Mouse (Mus musculus) heart, embryonic 16.5 days (tissue): Measurements from ENCODE around the gene Snrnp35. TPM values are rescaled to one million over a fixed set of nuclear protein-coding genes. Genes with fewer than 3 reads are reported as not detected.
"Not testable (repeated sequence)": the region's sequence is repeated elsewhere in the genome, so short reads cannot be mapped to it uniquely, and the experiment has no call there.

ENCODE experiments used
- ATAC-seq: fragments of 200-750 bp; cut with Nextera tagmentation; replicated peaks from 2 replicates; pipeline ENCODE4 v1.8.0; 2017; ENCODE audit warnings: moderate number of reproducible peaks; ENCODE audit not compliant: insufficient read depth, low FRiP score; ENCODE audit errors: extremely low read depth
- H3K27ac ChIP-seq: fragments of 300-500 bp; sonication (generic); 2 replicates; pipeline ENCODE4 v1.5.1; 2014; ENCODE audit warnings: mild to moderate bottlenecking, low read length, control low read depth, moderate library complexity
- H3K27me3 ChIP-seq: fragments of 300-500 bp; sonication (generic); 2 replicates; pipeline ENCODE4 v1.6.1; 2014; ENCODE audit warnings: low read length, mixed read lengths; ENCODE audit not compliant: control insufficient read depth, insufficient read depth
- H3K36me3 ChIP-seq: fragments of 300-500 bp; sonication (generic); 2 replicates; pipeline ENCODE4 v1.6.1; 2014; ENCODE audit not compliant: control insufficient read depth, insufficient read depth
- H3K4me1 ChIP-seq: fragments of 300-500 bp; sonication (generic); 2 replicates; pipeline ENCODE4 v1.6.1; 2014; ENCODE audit warnings: low read length, mixed read lengths; ENCODE audit not compliant: control insufficient read depth, insufficient read depth
- H3K4me2 ChIP-seq: fragments of 300-500 bp; sonication (generic); 2 replicates; pipeline ENCODE4 v1.6.1; 2014; ENCODE audit warnings: low read depth, mild to moderate bottlenecking, control low read depth, low read length
- H3K4me3 ChIP-seq: fragments of 300-500 bp; sonication (generic); 2 replicates; pipeline ENCODE4 v1.5.1; 2014; ENCODE audit warnings: mild to moderate bottlenecking, control low read depth, low read length
- H3K9ac ChIP-seq: fragments of 300-500 bp; sonication (generic); 2 replicates; pipeline ENCODE4 v1.6.1; 2014; ENCODE audit warnings: low read length, control low read depth
- H3K9me3 ChIP-seq: fragments of 300-500 bp; sonication (generic); replicated peaks from 2 replicates; pipeline ENCODE4 v1.6.1; 2016; ENCODE audit warnings: low read length; ENCODE audit not compliant: control insufficient read depth
- WGBS: fragments of 180-500 bp; shearing (Covaris S2); extraction: QIAGEN DNeasy Blood & Tissue Kit; methylation state at CpG from one replicate; pipeline ENCODE4 v1.1.7; 2014; 5-methylcytosine and 5-hydroxymethylcytosine counted together
- polyA plus RNA-seq: library from polyadenylated mRNA; unstranded; fragments of >200 nt; fragmentation: Nextera tagmentation; extraction: Ambion mirVana; gene quantifications from 2 replicates; pipeline ENCODE4 v1.2.1, GENCODE M21; 2015

The Snrnp35 gene
- polyA plus RNA-seq, 1 experiment from 2014 or later: 24.1 TPM

DNA sequence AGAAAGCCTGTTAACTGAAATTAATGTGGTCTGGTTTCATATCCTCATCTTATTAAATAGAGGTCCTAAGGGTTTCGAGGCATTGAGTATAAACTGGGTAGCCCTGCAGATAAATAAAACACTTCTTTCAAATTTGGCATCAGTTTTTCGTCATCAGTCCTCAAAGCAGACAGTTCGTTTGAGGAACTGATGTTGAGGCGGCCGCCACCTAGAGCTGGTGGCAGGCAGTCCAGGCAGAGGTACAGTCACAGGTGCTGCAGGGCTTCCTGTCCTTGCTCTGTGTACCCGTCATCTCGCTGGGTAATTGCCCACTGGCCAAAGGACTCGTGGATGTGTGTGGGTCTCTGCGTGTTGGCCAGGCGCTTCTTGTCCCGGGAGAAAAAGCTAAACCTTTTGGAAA is 10.5 kb downstream of the Snrnp35 start:
- WGBS: 88% methylated on average over 11 of the region's 11 CpGs
- no peak overlapping the region for H3K27ac ChIP-seq
- ATAC-seq: no peak
- H3K4me2 ChIP-seq: no peak overlapping the region
- no peak overlapping the region for H3K4me3 ChIP-seq
- H3K27me3 ChIP-seq: no peaks in the 10 kb centered on the region
- H3K9ac ChIP-seq: no peak overlapping the region
- peaks cover 7% of the 10 kb centered on the region for H3K4me1 ChIP-seq
- no peaks in the 10 kb centered on the region for H3K9me3 ChIP-seq
- H3K36me3 ChIP-seq: peaks cover 17% of the 10 kb centered on the region

DNA sequence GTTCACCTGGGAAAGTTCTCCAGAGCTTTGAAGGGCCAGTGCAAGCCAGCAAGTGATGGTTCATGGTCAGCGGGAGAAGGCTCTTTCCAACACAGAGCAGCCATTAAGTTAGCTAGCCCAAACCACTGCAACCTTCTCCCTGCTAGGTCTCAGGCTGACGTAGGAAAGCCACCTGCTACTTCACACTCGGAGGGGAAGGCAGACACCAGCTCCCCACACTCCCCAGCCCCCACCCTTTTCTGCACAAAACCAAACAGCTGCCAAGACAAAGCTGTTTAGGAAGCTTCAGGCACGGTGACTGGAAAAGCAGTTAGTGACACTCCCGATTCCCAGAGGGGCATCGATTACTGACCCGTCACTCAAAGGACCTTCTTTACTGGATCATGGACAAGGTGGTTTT is 12.6 kb downstream of the Snrnp35 start:
- Histone ChIP-seq H3K27me3 (no peaks in the 10 kb centered on the region), H3K4me2 (no peak overlapping the region), H3K4me1 (peaks cover 18% of the 10 kb centered on the region), H3K9me3 (no peaks in the 10 kb centered on the region), H3K27ac (no peak overlapping the region), H3K36me3 (peaks cover 20% of the 10 kb centered on the region), H3K4me3 (no peak overlapping the region), H3K9ac (no peak overlapping the region)
- ATAC-seq: no peak
- WGBS: 65% methylated on average over 7 of the region's 7 CpGs

DNA sequence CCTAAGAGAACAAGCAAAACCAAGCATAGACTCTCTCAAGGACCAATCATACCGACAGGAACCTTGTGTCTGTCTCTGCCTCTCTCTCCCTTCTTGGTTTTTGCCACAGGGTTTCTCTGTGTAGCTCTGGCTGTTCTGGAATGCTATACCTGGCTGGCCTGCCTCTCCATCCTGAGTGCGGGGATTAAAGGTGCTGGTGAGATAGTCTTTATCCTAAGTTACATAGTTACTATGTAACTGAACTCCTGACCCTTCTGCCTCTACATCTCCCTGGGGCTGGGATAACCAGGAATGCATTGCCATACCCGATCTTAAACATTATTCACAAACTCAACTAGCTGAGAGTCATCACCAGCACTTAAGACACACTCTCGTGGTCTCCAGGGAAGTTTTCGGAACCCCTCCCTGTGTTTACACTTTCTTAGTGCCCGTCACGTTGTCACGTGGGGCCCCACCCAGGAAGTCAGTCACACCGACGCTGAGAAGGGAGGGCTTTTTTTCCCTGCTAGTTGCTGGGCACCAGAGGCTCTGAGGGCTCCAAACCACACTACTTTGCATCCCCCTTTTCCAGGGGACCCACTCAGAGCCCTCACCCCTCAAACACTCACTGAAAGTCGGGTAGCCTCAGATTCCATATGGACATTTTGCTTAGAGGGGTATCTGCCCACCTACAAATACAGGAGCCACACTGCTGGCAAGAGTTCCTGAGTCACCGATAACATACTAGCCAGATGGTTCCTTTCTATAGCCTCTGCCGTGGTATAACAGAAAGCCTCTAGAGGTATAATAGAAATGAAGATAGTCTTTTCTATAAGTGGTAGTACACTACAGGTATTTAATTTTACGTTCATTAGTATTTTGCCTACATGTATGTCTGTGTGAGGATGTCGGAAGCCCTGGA is 13.9 kb downstream of the Snrnp35 start:
- no peaks in the 10 kb centered on the region for H3K27me3 ChIP-seq
- no peaks in the 10 kb centered on the region for H3K9me3 ChIP-seq
- peaks cover 18% of the 10 kb centered on the region for H3K4me1 ChIP-seq
- no peak for ATAC-seq
- peaks cover 21% of the 10 kb centered on the region for H3K36me3 ChIP-seq
- no peak overlapping the region for H3K4me2 ChIP-seq
- no peak overlapping the region for H3K9ac ChIP-seq
- WGBS: 66% methylated on average over 15 of the region's 15 CpGs
- no peak overlapping the region for H3K4me3 ChIP-seq
- H3K27ac ChIP-seq: no peak overlapping the region

DNA sequence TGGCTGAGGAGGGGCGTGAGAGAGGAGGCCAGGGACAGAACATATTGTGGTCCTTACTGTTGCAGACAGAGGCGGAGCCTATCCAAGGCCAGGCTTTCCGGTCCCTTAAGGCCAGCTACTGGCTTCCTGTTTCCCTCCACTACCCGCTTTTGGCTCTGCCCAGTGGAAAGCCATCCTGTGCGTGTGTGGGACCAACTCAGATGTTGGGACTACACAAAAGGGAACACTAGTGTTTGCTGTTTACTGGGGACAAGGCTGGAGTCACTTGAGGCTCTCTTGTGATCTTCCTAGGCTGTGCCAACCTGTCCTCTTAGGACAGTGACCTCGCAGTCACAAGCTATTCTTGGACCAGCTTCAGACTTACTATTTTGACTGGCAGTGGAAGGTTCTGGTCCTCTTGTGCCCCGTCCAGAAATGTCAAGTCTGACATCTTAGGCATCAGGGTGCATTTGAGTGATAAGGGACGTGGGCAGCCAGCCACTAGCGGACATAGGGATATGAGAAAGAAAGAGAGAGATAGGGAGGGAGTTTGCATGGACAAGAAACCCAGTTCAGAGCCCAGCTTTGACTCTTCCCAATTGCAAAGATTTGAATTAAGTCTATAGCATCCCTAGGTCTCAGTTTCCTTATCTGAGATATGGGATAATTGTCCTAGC is 15.4 kb downstream of the Snrnp35 start:
- peak overlapping the region; percentile 75 for H3K27ac ChIP-seq
- peaks cover 14% of the 10 kb centered on the region for H3K36me3 ChIP-seq
- no peaks in the 10 kb centered on the region for H3K9me3 ChIP-seq
- 28% methylated on average over 9 of the region's 9 CpGs for WGBS
- H3K27me3 ChIP-seq: no peaks in the 10 kb centered on the region
- no peak overlapping the region for H3K9ac ChIP-seq
- H3K4me3 ChIP-seq: no peak overlapping the region
- no peak overlapping the region for H3K4me2 ChIP-seq
- peak; percentile 79 for ATAC-seq
- H3K4me1 ChIP-seq: peaks cover 18% of the 10 kb centered on the region

DNA sequence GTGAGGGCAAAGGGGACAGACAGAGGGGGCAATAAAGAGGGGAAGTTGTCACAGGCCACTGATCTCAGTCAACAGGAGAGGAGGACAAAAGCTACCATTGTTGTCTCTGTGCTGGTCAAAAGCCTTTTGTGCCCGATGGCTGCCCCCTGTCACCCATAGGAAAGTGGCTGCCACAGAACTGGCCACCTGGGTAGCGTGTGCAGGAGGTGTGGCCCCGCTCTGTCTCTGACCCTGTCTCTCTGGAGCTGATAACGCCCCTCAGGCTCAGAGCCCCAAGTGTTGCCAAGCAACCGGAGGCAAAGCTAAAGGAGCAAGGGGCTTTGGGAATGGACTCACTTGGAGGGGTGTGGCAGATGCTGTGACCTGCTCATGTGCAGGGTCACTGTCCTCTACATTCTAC is 16.1 kb downstream of the Snrnp35 start:
- H3K4me2 ChIP-seq: no peak overlapping the region
- peaks cover 18% of the 10 kb centered on the region for H3K4me1 ChIP-seq
- ATAC-seq: no peak
- 34% methylated on average over 5 of the region's 5 CpGs for WGBS
- H3K36me3 ChIP-seq: peaks cover 18% of the 10 kb centered on the region
- peak overlapping the region; percentile 75 for H3K27ac ChIP-seq
- H3K9me3 ChIP-seq: no peaks in the 10 kb centered on the region
- H3K4me3 ChIP-seq: no peak overlapping the region
- no peaks in the 10 kb centered on the region for H3K27me3 ChIP-seq
- H3K9ac ChIP-seq: no peak overlapping the region

DNA sequence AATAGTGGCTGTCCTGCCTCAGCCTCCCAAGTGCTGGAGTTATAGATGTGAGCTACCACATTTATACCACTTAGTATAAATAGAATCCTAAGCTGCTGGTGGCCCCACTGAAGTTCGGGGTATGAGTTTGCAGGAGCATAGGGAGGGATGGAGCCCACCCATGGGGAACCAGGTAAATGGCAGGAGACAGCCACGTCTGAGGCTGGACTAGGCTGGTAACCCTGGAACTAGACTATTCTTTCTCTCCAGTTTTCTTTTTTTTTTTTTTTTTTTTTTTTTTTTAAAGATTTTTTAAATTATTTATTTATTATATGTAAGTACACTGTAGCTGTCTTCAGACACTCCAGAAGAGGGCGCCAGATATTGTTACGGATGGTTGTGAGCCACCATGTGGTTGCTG is 17.1 kb downstream of the Snrnp35 start:
- H3K9ac ChIP-seq: not testable (repeated sequence)

DNA sequence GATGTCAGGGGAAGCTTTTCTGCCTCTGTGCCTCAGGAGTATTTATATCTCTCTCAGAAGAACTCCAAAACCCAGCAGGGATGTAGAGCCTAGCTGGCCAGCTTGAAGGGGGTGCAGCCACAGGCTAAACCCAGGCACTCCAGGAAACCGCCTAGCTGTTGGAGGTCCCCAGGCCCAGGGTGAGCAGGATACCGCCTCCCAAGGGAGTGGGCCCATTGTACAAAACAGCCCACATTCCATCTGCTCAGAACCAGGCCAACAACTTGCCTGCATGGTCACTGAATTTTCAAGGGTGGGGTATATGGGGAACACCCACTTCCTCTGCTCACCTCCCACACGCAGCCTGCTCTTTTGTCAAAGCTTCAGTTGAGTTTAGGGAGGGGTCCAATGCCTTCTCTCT is 17.6 kb downstream of the Snrnp35 start:
- Histone ChIP-seq H3K27ac (no peak overlapping the region), H3K4me2 (no peak overlapping the region), H3K27me3 (no peaks in the 10 kb centered on the region), H3K9me3 (no peaks in the 10 kb centered on the region), H3K36me3 (peaks cover 21% of the 10 kb centered on the region), H3K4me3 (no peak overlapping the region), H3K4me1 (peaks cover 18% of the 10 kb centered on the region), H3K9ac (no peak overlapping the region)
- ATAC-seq: no peak
- WGBS: 85% methylated on average over 3 of the region's 3 CpGs

More for the DNA sequence above, 17.1 kb downstream of the Snrnp35 start:
- H3K27me3 ChIP-seq, H3K27ac ChIP-seq, H3K9me3 ChIP-seq, ATAC-seq, H3K4me3 ChIP-seq, H3K4me2 ChIP-seq: not testable (repeated sequence)
- H3K36me3 ChIP-seq: peaks cover 21% of the 10 kb centered on the region
- 87% methylated on average over 2 of the region's 4 CpGs for WGBS
- peaks cover 18% of the 10 kb centered on the region for H3K4me1 ChIP-seq

DNA sequence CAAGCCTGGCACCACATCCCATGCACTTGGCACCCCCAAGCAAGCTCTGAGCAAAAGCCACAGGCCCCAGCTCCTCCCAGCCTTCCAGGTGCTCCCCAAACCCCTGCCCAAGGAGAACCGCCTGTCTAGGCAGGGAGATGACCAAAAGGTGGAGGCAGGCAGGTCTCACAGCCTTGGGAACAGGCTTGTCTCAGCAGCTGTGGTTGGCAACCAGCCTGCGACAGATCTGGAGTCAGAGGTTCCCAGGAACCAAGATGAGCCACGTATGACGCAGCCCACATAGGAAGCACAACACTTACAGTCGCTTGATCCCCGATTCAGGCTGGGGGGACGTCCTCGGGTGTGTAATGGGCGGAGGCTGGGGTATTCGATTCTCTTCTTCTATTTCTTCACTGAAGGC is 18.6 kb downstream of the Snrnp35 start:
- Histone ChIP-seq H3K9me3 (no peaks in the 10 kb centered on the region), H3K9ac (no peak overlapping the region), H3K27me3 (no peaks in the 10 kb centered on the region), H3K4me1 (peaks cover 18% of the 10 kb centered on the region), H3K4me3 (no peak overlapping the region), H3K27ac (no peak overlapping the region), H3K36me3 (peaks cover 21% of the 10 kb centered on the region), H3K4me2 (no peak overlapping the region)
- no peak for ATAC-seq
- WGBS: 84% methylated on average over 10 of the region's 10 CpGs

DNA sequence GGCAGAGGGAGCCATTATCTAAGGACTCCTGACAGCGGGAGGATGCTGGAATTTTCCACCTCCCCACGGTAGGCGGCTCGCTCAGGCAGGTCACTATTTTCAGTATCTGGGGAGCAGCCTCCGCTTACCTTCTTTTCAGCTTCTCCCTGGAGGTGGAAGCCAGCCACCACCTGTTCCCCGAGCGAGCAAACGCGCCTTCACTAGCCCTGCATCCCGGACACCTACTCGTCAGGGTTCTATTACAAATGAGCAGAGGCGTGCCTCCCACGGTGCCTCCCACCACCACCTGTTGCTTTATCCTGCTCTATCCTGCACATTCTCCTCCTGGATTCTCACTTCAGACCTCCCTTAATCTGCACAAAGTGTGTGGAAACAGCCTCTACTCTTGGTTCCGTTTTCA is 20.8 kb downstream of the Snrnp35 start:
- H3K27ac ChIP-seq: no peak overlapping the region
- peaks cover 21% of the 10 kb centered on the region for H3K36me3 ChIP-seq
- 61% methylated on average over 14 of the region's 14 CpGs for whole genome bisulfite sequencing
- H3K9ac ChIP-seq: no peak overlapping the region
- H3K4me2 ChIP-seq: no peak overlapping the region
- ATAC-seq: no peak
- H3K27me3 ChIP-seq: no peaks in the 10 kb centered on the region
- H3K9me3 ChIP-seq: no peaks in the 10 kb centered on the region
- no peak overlapping the region for H3K4me3 ChIP-seq
- H3K4me1 ChIP-seq: peaks cover 11% of the 10 kb centered on the region
